Mouse (Mus musculus) heart, adult 11 months (tissue): ENCODE results near the gene Csmd2.
A peak's percentile ranks its signal among the peaks of the same experiment; 100 is the strongest.

Experiments used
- DNase-seq: peaks from one replicate; pipeline ENCODE4 v3.0.0; 2022

Csmd2 gene

GRCm38 (mm10) chr4:128425339-128425738 lies 437.7 kb downstream of the Csmd2 start:
- no peak for DNase-seq

DNA sequence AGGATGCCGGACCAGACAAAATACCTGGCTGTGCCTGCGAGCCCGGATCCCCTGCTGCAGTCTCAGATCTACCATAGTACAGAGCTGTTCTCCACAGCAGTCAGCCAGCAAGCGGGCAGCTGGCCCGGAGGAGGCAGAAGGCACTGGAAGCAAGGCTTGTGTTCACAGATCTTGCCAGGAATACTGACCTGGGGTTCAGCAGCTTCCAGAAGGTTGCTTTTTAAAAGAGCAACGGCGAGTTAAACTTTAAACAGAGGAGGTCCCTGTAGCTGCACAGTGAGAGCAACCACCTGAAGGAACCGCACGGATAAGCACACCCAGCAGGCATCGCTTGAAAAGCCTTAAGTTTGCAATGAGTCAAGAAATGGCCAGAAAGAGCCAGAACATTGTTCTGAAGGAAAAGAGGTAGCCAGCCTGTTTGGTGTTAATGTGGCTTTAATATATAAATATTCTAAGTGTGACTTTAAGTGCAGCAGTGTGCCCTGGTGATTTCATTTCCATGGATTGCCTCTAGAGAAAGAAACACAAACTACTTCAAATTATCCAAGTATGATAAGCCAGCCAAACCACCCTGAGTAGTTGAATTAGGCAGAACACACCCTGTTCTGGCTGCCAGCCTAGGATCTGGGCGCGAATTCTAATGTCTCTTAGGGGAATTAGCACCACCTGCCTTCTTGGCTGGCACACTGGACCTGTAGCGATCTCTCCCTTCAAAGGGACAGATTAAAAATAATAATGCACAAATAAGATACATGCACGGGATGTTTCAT lies 439.8 kb downstream of the Csmd2 start:
- no peak for DNase-seq

- peak; percentile 95 for DNase-seq
These were observed 440.8 kb downstream of the Csmd2 start for GRCm38 (mm10) chr4:128428303-128429107.

- peak; percentile 94 for DNase-seq
These were observed 441.9 kb downstream of the Csmd2 start for GRCm38 (mm10) chr4:128429591-128429990.

- DNase-seq: no peak
These were observed 452.9 kb downstream of the Csmd2 start for GRCm38 (mm10) chr4:128440550-128440949.

GRCm38 (mm10) chr4:128441228-128441627 lies 453.6 kb downstream of the Csmd2 start:
- DNase-seq: no peak

DNA sequence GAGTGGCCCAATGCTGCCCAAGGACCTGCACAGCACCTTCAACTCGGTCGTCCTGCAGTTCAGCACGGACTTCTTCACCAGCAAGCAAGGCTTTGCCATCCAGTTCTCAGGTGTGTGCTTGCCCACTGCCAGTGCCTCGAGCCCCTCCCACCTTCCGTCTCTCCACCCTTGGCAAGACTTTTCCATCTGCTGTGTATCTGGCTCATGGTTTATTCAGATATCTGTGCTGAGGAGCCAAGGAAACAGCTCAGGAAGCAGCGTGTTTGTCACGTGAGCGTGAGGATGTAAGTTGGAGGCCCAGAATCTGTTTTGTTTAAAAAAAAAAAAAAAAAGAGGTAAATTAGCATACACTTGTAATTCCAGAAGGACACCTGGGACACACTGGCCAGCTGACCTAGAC lies 455.1 kb downstream of the Csmd2 start:
- no peak for DNase-seq

GRCm38 (mm10) chr4:128445514-128446260 lies 458.0 kb downstream of the Csmd2 start:
- DNase-seq: no peak

GRCm38 (mm10) chr4:128448831-128449431 lies 461.3 kb downstream of the Csmd2 start:
- no peak for DNase-seq

DNA sequence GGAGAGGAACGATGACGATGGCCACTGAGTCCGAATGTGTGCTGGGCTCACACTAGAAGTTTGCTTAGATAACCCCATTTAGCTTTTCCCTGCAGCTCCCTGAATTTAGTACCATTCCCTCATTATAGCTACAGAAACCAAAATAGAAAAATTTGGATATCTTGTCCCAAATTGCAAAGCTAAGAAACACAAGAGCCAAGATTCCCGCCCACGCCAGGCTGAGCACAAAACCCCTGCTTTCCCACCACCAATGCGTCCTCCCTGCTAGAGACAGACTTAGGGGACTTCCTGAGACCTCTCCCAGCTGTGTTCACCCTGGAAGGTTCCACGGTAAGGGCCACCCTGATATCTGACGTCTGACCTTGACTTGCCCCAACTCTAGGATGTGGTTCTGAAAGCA lies 462.5 kb downstream of the Csmd2 start:
- DNase-seq: no peak

DNA sequence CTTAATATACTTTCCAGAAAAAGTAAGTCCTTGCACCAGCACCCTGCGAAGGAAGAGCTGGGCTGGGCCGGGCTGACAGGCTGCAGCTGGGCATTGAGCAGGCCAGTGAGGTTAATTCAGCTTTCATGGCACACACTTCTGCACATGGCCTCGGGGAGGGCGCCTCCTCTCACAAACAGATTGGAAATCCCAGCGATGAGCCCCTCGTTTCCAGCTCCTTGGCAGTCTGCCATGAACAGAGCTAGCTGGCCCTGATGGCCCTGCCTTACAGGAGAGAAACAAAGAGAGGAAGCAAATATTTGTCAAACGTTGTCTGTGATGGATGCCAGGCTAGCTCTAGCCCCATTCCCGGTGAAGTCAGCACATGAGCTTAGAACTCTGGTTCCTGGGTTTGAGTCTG lies 463.3 kb downstream of the Csmd2 start:
- no peak for DNase-seq

DNA sequence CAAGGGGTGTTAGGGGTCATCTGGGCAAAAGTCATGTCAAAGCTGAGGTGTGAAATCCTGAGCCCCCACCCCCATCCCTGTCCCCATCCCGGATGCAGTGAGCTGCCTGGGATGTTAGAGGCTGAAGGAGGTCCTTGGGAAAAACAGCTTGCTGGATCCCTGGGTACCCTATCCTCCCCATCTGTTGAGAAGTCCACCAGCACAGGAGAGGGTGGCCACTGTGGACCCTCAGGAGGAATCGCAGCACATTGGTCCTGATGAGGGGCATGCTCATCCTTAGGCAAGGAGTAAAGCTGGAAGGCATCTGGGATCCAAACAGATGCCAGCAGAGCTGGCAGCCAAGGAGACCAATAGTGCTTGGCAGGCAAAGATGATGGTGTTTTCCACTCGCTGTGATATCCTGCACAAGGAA lies 463.7 kb downstream of the Csmd2 start:
- no peak for DNase-seq

GRCm38 (mm10) chr4:128466708-128467107 lies 479.1 kb downstream of the Csmd2 start:
- DNase-seq: no peak

DNA sequence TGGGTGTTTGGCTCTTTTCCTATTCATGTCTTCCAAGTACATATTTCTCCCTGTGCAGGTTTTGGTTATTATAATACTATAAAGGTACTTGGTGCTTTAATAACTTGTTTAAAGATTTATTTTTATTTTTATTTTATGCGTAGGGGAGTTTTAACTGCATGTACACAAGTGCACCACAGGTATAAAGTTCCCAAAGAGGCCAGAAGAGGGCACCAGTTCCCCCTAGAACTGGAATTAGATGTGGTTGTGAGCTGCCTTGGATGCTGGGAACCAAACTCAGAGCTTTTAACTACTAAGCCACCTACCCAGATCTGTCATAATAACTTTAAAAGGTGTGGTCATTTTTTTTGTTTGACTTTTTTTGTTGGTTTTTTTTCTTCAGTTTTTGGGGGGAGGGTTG lies 480.4 kb downstream of the Csmd2 start:
- DNase-seq: no peak

GRCm38 (mm10) chr4:128476249-128476648 lies 488.6 kb downstream of the Csmd2 start:
- no peak for DNase-seq

DNA sequence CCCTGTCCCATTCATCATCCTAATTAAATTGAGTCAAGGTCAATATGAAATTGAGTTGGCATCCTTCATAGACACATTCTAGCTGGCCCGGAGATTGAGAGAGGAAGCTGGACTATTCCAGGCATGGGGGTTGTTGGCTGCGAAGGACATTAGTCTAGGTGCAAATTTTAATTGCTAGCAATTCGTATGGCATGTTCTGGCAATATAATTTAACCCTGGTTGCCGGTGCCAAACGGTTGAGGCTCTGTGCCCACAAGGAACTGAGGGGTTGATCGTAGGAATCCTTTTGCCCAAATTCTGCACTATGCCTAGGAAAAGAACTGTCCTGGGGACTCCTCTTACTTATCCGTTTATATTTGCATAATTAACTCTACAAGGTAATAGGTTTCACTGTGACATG lies 496.2 kb downstream of the Csmd2 start:
- DNase-seq: no peak

DNA sequence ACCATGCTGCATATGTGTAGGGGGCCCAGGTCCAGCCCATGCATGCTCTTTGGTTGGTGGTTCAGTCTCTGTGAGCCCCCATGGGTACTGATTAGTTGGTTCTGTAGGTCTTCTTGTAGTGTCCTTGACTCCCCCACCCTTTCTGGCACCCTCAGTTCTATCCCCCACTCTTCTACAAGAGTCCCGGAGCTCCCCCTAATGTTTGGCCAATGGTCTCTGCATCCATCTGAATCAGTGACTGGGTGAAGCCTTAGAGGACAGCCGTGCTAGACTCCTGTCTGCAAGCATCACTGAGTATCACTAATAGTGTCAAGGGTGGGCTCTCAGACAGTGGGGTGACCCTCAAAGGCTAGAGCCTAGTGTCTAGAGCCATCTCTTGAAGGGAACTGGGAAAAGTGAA lies 497.0 kb downstream of the Csmd2 start:
- DNase-seq: no peak

GRCm38 (mm10) chr4:128489521-128490100 lies 502.0 kb downstream of the Csmd2 start:
- no peak for DNase-seq

GRCm38 (mm10) chr4:128492055-128492454 lies 504.4 kb downstream of the Csmd2 start:
- no peak for DNase-seq

- no peak for DNase-seq
These were observed 512.3 kb downstream of the Csmd2 start for GRCm38 (mm10) chr4:128499980-128500379.

DNA sequence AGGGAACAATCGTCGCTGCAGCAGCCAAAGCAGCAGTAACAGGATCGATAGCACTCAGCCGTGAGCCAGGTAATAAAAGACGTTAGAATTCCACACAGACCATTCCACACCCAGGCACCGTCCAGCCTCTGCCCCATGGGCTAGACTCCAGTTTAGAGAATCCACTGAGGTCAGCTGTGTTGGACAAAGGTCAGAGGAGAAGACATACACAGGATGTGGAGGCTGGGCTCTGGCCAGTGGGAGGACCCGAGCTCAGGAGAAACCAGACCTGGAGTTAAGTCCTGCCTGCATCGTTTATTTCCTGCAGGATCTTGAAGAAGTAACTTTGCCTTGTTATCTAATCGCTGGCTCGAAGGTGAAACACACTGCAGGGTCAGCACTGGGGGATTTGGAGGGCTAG lies 519.2 kb downstream of the Csmd2 start:
- DNase-seq: no peak

DNA sequence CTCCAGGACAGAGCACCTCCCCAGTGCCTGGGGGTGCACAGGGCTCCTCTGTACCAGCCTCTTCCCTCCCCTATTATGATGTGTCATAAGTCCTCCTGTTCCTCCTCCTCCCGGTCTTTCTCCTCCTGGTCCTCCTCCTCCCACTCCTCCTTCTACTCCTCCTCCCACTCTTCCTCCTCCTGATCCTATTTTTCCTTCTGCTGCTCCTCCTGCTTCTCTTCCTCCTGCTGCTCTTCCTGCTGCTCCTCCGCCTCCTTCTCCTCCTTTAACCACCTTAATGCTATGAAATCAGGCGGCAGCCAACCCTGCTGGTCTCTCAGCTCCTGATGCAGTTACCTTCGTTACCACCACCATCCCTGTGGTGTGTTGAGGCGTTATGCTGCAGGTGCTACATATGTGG lies 522.2 kb downstream of the Csmd2 start:
- no peak for DNase-seq

GRCm38 (mm10) chr4:128514496-128514895 lies 526.8 kb downstream of the Csmd2 start:
- DNase-seq: no peak
